Mouse (Mus musculus) kidney, adult 9 months (tissue): ENCODE measurements around the gene Prkacb.

Source experiments
- DNase-seq: peaks from one replicate; pipeline ENCODE4 v3.0.0; 2022

Gene Prkacb

DNA sequence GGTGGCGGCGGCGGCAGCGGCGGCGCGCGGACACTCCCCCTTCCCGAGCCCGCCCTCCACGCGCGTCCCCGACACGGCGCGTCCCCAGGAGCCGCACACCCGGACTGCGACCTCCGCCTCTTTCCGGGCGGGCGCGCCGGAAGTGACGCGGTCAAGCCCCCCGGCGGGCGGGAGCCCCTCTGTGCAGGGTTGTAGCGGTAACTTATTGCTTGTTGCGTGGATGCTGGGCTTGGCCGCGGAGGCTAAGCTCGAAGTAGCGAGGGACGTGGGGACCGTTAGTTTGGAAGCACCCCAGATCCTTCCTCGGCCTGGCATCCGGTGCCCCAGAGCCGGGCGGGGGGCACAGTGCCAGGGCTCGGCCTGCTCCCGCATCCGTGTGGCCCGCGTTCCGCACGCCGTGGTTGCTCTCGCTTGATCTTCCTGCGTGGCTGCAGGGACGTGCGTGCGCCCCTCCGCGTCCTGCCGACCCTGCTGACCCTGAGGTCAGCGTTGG, at the start of gene Prkacb:
TSS of gene Prkacb (minus strand) at position 90 of the 493 bp plus-strand sequence.
- peak; percentile 89 for DNase-seq

DNA sequence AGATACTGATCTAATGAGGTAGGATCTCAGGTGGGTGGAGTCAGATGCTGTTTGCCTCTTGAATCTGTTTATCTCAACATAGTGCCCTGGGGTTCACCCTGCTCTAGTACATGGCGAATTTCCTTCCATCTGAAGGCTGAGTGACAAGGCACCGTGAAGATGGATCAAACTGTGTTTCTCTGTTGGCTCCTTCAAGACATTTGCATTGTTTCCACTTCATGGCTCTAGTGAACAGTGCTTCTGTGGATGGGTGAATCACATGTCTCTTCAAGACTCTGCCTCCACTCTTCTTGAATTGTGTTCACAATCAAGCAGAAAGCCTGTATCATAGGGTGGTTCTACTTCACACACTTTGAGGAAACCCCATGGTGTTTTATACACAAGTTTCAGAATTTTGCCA, 47.5 kb upstream of the Prkacb start:
- no peak for DNase-seq

DNA sequence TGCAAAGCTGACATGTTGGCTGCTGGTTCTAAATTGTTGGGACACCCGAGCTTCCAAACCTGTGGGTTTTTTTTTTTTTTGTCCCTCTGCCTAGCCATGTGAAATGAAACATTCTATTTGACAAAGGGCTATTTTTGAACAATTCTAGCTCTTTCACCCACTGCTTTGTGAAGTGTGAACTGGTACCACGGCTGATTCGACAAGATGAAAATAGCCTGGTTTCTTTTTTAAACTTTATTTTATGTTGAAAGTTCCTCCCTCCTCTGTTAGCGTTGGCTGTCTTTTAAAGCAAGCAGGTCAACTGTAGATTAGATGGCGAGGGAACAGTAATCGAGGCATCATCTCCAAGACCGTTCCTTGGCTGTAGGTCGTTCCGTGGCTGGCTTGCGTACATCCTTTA, 44.6 kb upstream of the Prkacb start:
- DNase-seq: no peak

DNA sequence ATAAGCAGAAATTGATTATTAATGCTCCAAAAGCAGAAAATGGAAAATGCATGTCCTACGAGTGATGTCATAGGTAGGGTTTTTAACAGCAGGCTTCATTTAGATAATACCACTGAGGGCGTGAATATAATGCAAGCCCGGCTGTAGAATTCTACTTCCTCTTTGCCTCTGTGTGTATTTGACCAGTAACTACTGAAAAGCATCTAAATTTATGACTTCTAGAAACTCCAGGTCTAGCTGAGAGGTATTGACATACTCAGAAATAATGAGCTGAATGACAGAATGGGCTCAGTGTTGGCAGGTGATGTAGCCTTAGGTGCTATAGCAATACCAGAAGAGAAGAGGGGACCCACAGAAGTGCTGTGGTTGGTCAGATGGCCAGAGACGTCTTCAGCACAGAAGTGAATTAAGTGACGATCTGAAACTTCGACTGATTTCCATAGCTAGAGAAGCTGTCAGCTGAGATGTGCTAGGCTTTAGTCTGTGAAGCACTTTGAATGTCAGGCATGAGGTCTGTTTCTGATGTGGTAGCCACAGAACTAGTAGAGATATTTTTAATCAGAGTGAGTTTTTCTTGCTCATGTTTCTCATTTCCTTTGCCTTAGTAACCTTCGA, 41.8 kb upstream of the Prkacb start:
- DNase-seq: no peak

DNA sequence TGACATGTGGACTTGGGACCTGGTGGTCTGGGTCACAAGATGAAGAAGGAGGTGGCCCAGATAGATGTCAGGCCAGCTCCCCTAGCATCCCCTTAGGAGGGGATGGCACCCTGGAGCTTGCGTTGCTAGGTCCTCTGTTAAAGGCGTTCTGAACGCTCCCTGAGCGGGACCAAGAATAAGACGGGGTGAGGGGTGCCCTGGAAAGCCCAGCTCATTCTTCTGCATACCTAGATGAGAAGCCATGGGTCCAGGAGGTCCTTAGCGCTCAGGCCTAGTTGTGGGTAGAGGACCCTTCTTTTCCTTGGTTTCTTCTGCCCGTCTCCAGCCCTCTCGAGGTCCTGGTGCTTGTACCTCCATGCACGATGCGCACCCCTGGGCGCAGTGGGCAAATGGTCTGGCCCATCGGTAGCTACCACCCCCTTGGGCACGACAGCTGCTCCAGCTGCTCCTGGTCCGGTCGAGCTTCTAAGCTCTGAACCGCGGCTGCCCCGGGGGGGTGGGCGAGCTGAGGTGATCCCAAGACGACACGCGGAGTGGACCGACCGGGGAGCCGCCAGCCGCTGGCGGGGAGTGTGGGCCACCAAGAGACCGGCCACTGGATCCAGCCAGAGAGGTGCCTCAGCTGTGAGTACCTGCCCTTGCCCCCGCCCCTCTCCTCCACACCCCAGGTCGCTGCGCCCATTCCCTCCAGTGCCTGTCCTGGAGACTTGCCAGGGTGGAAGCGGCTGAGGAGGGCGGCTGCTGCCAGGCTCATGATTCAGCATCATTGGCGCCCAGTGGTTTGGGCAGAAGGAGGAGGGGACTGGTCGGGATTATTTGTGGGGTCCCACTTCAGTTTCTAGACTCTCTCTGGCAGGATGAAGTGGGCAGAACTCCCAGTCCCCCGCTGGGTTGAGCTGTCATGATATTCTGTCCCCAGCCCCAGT, 39.4 kb upstream of the Prkacb start, which contains the start of gene Ttll7:
TSS of gene Ttll7 (plus strand) at position 402 of the 926 bp plus-strand sequence.
- DNase-seq: peak; percentile 64

DNA sequence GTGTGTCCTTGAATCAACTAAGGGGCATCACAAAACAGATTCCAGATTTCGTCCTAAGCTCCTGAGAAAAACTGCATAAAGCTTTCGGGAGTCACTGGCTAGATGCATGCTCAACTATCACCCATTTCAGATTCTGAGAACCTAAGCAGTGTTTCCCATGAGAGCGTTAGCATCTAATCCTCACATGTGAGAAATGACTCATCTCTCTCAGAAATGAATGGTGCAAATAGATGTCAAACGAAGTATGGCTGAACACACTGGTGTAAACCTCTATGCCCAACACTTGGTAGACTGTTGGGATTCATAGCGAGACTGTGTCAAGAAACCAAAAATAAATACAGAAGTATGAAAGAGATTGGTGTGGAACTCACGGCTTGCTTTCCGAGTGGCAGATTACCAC, 36.6 kb upstream of the Prkacb start:
- DNase-seq: no peak

DNA sequence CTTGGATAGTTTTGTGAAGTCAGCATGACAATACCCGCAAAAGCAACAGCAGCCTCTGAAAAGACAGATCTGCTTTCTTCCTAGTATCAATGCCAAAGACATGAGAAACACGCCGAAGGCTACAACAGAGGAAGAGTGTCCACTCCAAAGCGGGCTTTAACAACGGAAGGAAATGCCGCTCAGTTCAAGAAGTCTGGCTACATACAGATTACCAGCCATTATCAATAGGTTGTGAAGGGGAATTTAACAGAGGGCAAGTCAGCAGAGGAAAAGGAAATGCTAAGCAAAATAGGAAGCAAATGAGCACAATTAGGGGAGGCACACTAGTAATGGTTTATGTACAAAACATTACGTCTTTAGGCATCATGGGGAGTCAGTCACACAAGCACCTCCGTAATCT, 35.3 kb upstream of the Prkacb start:
- no peak for DNase-seq

DNA sequence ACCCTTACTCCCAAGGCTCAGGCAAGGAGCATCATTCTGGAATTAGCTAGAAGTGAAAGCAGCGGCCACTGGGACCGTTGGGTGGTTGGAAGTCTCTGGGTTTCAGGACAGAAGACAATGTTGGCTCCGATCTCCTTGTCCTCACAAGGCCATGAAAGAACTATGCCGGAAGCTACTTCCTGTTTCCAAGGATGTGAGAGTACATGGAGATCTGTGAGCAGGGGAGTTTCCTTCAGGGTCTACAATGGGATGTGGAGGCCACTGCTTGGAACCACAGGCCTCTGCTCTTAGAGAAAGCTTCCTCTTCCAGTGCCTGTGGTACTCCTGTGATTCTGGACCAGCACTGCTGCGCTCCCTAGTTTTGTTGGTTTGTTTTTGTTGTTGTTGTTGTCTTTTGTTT, 33.4 kb upstream of the Prkacb start:
- peak; percentile 20 for DNase-seq

DNA sequence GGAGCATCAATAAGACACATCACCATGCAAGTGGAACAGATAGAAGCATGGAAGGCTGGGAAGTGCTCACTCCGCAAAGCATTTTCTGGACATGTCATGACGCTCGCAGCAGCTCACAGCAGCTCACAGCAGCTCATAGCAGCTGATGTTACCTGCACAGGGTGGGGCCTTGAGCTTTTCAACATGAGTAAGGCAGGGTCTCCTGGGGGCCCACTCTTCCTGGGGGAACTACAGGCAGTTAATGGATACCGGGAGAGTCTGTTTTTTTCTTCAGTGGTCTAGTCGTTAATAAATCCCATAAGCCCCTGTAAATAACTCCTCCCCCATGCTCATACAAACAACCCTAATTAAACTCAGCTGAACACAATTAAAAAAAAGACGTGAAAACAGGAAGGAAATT, 30.7 kb upstream of the Prkacb start:
- DNase-seq: no peak

DNA sequence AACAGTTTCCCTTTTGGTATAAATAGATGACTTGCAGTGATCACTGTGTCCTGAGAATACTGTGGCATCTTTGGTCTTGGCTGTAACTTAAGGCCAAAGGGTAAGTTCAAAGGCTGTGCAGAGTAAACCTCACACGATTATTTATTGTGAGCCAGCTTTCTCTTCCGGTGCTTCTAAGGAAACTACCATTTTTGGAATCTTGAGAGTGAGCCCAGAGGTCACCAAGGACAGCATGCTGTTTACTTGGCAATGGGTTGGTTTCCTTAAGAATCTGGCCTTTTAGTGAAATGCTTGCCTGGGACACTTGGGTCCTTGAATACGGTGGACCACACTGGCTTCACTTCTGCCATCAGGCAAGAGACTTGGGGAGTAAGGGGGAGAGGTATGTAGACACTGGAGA, 30.0 kb upstream of the Prkacb start:
- peak; percentile 63 for DNase-seq

DNA sequence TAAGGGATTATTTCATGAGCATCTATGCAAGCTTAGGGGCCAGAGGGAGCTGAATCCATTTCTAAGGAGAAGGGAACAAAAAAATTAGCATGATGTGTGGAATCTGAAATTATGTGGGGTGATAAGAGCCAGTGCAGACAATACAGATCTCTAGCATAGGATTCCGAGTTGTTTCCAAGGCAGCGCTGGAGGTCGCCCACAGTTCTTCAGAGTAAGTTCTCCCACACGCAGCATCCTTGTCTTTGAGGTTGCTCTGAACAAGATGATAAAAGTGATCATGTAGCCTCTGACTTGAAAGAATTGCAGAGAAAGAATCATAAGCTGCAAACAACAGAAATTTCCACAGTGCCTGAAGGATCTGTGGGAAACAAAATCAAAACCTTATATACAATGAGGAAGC, 7.9 kb upstream of the Prkacb start:
- no peak for DNase-seq

DNA sequence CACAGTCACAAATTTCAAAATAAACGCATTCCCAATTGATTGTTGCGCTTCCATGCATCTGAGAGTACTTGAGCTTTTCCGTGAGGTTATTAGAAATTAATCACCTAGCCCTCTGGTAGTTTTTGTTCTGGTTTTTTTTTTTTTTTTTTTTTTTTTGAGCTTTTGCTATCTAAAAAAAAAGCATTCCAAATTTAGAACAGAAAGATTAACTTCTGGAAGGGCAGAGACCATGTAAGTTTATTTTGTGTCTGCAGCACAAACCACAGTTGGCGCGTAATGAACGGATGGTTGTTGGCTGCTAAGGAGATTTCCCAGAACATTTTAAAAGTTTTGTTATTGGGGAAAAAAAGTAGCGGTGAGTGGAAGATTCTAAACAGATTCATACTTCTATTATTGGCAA, 834 bp upstream of the Prkacb start:
- no peak for DNase-seq

DNA sequence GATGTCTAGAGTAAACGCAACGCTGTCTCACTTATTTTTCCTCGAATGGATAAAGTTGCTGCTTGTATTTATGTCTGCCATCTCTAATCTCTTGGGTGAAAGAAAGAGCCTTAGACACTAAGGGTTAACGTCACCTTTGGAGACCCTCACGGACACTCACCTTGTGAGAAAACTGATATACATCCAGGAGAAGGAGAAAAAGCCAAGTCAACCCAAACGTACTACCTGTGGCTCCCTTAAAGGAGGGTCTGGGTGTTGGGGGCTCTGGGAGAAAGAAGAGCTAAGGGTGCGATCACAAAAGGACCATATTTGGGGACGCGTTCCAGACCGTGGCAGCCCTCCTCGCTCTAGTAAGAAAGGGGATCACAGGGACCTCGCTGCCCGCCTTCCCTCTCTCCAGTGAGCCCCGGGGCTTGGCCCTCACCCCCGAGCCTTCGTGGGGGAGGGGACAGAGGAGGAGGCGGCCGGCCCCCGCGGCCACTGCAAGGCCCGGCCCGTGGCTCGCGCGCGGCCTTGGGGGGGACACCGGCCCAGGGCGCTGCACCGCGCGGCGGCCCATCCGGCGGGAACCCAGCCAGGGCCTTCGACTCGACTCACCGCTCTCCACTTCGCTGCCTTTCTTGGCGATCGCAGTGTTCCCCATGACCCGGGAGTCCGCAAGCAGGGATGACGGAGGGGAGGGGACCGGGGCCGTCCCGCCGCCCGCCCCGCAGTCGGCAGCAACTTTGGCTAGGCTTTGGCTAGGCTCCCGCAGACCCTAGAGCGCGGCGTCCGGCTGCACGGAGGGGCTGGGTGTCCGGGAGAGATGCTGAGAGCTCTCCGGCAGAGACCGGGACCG, 530 bp downstream of the Prkacb start:
- peak; percentile 63 for DNase-seq

DNA sequence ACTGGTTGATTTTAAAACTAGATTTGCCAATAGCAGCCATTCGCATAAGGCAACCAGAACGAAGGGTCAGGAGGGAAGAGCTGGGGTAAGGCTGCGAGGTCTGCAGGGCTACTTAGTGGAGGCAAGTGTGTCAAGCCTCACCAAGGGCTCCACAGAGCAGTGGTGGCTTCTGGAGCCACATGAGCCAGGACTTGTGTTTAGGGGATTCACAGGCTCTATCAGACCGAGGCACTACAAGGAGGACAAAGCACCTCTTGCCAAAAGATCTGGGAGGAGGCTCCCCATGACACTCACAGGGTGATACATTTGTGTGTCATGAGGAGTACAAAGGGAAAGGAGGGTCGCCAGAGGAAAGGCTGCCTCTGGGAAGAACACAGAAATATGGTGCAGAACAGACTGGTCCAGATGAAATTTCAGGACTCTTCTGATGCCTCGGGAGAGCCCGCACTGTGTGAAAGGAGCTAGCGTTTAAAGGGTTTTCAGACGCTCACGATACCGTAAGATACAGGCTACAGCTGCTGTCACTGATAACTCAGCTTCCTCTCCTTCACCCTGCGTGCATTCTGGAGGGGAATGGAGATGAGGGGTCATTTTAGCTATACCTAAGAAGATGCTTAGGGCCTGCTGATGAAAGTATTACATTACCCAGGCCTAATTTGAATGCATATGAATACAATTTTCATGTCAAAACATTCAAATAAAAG, 19.1 kb downstream of the Prkacb start:
- DNase-seq: no peak

DNA sequence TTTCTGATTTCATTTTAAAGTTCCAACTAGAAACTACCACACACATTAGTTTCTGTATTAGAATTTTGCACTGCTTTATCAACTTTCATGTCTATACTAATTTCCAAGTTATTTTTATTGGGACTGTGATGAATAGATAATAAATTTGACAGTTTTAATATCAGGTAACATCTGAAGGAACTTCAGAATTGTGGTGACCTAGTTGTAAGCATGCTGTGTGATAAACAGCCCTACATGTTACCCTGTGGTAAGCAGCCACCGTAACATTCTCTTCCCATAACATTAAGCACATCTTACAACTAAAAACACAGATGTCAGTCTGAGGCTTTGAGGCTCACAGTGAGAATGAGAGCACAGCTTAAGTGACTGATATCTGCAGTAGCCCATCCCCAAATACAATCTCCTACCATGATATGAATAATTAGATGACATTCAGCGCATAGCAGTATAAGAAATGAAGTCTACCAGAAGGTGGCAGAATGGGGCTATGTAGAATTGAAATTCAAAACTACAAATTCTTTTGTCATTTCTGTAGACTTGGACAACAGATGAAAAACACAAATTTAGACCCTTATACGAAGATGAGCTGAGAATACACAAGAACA, 20.5 kb downstream of the Prkacb start:
- peak; percentile 22 for DNase-seq

DNA sequence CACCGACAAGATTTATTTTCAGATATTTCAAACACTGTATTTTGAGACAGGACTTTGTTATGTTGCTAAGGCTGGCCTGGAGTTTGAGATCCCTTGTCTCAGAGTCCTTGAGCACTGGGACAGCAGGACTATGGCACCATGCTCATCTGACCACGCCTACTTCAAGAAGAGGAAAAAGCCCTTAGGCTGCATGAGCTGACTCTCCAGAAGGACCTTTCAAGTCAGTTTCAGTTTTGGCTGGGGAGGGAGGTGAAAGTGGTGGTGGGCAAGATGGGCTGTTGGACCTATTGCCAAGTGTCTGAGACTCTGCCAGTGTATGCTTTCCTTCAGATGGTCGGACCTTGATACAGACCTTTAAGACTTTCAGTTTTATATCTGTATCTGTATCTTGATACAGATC, 28.6 kb downstream of the Prkacb start:
- DNase-seq: peak; percentile 14

DNA sequence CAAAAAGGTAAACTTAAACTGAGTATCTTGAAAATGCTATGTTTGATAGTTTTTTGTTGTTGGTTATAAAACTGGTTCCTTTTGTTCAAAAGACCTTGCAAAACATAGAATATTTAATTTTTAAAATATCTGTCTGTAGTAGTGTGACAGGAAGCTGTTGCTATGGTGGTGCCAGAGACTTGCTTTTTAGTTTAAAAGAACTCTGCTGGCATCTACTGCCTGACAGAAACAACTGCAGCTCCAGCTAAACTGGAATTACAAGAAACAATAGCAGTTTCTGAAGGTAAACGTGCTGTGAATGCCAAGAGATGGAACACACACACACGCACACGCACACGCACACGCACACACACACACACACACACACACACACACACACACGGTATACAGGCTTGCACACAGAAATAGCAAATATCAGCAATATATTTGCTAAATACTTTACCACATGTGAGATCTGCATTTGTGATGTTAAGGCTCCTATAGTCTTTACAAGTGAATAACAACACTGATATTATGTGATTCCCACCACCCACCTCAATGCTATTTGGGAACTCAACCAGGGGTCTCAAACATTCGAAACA, 29.1 kb downstream of the Prkacb start:
- DNase-seq: peak; percentile 24

DNA sequence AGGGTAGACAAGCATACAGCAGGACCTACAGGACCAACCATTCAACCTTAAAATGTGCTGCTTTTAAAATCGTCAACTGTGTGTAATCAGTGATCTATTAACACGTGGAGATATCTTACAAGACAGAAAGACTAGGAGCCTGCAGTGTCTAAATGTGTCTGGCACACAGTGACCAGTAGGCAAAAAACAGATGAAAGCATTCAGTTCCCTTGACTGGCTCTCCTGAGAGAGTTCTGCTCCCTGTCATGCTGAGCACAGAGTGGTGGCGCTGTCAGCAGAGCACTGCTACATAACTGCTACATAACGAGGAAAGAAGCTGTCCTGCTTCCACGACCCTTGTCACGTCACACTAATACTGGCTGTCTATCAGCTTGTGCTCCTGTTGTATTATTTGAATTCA, 30.2 kb downstream of the Prkacb start:
- DNase-seq: peak; percentile 79

DNA sequence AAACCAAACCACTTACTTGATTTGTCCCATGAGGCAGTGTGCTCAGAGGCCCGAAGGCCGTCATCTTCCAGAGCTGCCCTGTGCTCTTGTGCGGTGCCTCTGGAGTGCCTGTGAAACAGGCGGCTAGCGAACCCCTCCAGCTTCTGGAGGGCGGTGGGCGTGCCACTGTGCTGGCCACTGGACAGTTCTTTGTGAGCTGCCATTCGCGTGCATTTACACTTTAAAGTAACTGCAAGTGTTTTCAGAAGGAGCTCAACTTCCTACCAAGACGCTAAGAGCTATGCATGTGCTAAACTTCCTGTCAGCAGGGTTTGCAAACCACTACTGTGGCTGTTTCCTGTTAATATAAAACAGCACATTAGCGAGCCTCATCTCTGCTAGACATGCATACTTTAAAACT, 31.7 kb downstream of the Prkacb start:
- peak; percentile 52 for DNase-seq

DNA sequence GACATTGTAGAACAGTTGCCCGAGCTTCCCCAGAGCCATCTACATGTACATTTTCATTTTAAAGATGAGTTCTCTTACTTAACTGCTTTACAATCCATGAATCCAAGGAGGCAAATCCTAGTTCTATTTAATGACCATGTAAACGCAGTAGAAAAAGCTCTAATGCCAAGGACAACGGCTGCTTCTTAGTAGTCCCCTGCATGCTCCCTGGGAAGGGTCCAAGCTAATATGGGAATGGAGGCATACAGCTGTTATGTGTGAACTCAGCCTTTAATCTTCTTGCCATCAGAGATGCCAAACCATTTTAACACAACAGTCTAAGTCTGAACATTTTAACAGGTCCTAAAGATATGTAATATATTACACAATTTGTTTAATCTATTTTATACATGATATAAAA, 32.5 kb downstream of the Prkacb start:
- DNase-seq: no peak

DNA sequence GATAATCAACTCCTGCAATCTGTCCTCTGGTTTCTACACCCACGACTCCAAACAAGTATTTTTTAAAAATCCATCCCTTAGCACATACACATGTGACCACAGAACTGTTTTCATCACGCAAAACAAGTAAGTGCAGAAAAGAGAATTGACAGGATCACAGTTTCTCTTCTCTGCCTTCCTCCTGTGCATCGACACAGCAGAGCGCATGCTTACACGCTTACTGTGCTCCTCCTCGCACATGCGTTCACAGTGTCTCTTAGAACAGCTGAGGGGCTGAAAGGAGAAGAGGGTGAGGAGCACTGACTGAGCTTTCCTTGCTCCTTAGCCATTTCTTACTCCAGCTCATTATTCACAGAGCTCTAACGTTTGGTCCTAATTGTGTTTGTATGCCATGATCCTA, 33.9 kb downstream of the Prkacb start:
- no peak for DNase-seq

DNA sequence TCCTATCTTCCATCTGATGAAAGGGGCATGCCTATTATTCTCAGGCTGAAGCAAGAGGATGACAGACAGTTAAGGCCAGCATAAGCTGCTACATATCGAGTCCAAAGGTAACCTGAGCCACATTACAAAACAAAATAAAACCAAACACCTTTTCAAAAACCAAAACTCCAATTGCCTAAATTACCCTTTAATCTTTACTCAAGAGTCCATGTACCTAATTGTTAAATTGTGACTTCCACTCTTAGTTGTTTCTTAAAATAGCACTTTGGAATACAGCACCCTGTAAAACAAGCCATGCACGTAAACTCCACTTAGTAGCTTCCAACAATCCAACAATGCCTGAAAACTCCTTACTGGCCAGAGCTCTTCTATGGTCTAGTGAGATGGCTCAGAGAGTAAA, 34.3 kb downstream of the Prkacb start:
- DNase-seq: peak; percentile 56
